Mouse (Mus musculus) bone marrow, adult 2 months (tissue): ENCODE data around the gene Anxa2.

ENCODE experiments used
- CTCF ChIP-seq: fragments of 200-500 bp; IDR thresholded peaks from 2 replicates; pipeline ENCODE4 v1.5.1; 2011; ENCODE audit warnings: low read length, control low read depth; ENCODE audit not compliant: control insufficient read depth, insufficient read depth
- POLR2A ChIP-seq: fragments of 200-500 bp; IDR thresholded peaks from 2 replicates; pipeline ENCODE4 v1.6.1; 2011; ENCODE audit warnings: low read depth, mild to moderate bottlenecking, control low read depth, low read length, borderline replicate concordance; ENCODE audit not compliant: control insufficient read depth

DNA sequence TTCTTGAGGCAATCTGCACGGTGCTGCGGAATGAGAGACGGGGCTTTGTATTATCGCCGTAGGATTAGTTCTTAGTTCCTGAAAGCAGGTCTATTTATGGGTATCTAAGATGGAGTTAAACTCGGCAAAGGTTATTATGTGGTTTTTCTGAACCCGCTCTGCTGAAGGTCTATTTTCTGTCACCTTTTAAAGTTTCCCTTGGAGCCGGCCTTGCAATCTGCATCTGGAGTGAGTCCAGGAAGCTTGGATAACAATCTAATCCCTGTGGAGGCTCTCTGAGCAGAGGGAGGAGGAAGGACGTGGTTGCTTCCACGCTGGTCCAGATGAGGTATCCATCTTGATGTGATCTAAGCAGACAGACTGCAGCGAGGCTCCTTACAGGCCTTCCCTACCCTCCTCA is 53.8 kb downstream of the Anxa2 start:
- TF ChIP-seq POLR2A = no peak
- no peak for TF ChIP-seq CTCF
